Mouse (Mus musculus): ENCODE results near the gene Olfr12.

GRCm38 (mm10) chr1:92636015-92636414 is 18.4 kb downstream of the Olfr12 start:
- TF ChIP-seq CTCF (IDR thresholded peaks at IDR 0.05; ENCODE audit: control insufficient read depth, insufficient read depth, insufficient read length) (no peak), USF1 (IDR thresholded peaks at IDR 0.05; ENCODE audit: low read depth) (no peak), MYOD1 (IDR thresholded peaks at IDR 0.05; ENCODE audit: control insufficient read depth, insufficient read length, low read depth) (no peak), MAX (IDR thresholded peaks at IDR 0.05) (no peak), FOSL1 (IDR thresholded peaks at IDR 0.05; ENCODE audit: insufficient read depth, low read length, poor library complexity, severe bottlenecking) (no peak)
